ENCODE assay signal across 8 mouse cellular contexts in the genomic region with DNA sequence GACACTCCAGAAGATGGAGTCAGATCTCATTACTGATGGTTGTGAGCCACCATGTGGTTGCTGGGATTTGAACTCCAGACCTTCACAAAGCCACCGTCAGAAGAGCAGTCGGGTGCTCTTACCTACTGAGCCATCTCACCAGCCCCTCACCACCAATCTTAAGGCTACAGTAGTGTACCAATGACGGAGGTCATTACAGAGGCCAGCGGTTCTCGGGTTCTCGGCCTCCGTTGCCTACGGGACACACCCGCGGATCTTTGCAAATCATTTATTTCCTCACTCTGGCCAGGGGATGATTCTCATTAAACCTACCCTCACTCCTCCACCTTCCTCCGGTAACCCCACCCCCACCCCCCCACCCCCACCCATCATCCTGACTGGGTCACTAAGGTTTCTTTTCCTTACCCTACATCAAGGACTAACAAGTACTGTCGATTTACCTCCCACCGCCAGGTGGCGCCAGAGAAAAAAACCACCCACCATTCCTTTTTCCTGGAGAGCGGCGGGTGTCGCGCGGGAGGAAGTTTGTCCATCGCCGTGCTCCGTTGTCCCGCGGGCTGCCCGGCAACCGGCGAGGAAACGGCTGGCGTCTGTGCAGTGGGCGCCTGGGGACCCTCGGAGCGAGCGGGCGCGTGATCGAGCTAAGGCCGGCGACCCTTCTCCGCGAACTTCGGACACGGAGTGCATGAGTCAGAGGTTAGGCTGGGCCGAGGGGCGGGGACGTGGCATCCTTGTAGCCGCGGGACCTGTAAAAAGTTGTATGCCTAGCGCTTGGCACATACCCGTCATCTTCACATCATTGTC. TPM values are rescaled to one million over a fixed set of nuclear protein-coding genes. Genes with fewer than 3 reads are reported as not detected.
DNase-seq lines count a peak whose midpoint lies in the region; ATAC-seq and TF ChIP-seq lines count a peak whose summit lies in the region.

Tchp (plus strand) TSS at position 496 of the 804 bp plus-strand sequence.

- peak; percentile 98 for DNase-seq in brain, embryonic 14.5 days (ENCODE audit: low read depth)
- DNase-seq in kidney, postnatal 0 days (ENCODE audit: low spot score), result peak; percentile 95
- peak; percentile 95 for DNase-seq in liver, embryonic 11.5 days (ENCODE audit: low spot score)
- DNase-seq in naive thymus-derived CD4-positive, alpha-beta T cell, adult 2 months (ENCODE audit: low read depth), result peak; percentile 94

- peaks cover 34% of the 10 kb centered on the region for H3K4me1 ChIP-seq in erythroblast, embryonic 14.5 days (ENCODE audit: control insufficient read depth)
- peaks cover 10% of the 10 kb centered on the region for H3K4me1 ChIP-seq in heart, embryonic 12.5 days (replicated peaks)
- H3K4me1 ChIP-seq in kidney, postnatal 0 days (replicated peaks; ENCODE audit: insufficient read depth, low read length), result peaks cover 7% of the 10 kb centered on the region
- peaks cover 14% of the 10 kb centered on the region for H3K4me1 ChIP-seq in liver, embryonic 11.5 days (replicated peaks; ENCODE audit: control insufficient read depth, insufficient read depth, low read length)
- H3K4me1 ChIP-seq in stomach, embryonic 14.5 days (ENCODE audit: control insufficient read depth, insufficient read depth, low read length), result peaks cover 5% of the 10 kb centered on the region

- H3K4me3 ChIP-seq in C2C12 (ENCODE audit: insufficient read depth, poor library complexity, severe bottlenecking), result peak within 1 kb of the TSS; percentile 64
- H3K4me3 ChIP-seq in erythroblast, embryonic 14.5 days (replicated peaks), result peak within 1 kb of the TSS; percentile 78
- H3K4me3 ChIP-seq in heart, embryonic 12.5 days, result peak within 1 kb of the TSS; percentile 95
- peak within 1 kb of the TSS; percentile 81 for H3K4me3 ChIP-seq in kidney, postnatal 0 days (replicated peaks; ENCODE audit: low read depth, low read length)
- peak within 1 kb of the TSS; percentile 70 for H3K4me3 ChIP-seq in liver, embryonic 11.5 days (ENCODE audit: low read depth, low read length)
- H3K4me3 ChIP-seq in stomach, embryonic 14.5 days (ENCODE audit: low read depth, low read length), result peak within 1 kb of the TSS; percentile 83

- H3K9me3 ChIP-seq in erythroblast, embryonic 14.5 days (ENCODE audit: control insufficient read depth, low read length), result no peaks in the 10 kb centered on the region
- H3K9me3 ChIP-seq in heart, embryonic 12.5 days (replicated peaks), result no peaks in the 10 kb centered on the region
- H3K9me3 ChIP-seq in kidney, postnatal 0 days (replicated peaks; ENCODE audit: low read length), result no peaks in the 10 kb centered on the region
- H3K9me3 ChIP-seq in liver, embryonic 11.5 days (ENCODE audit: control insufficient read depth, low read length), result no peaks in the 10 kb centered on the region
- no peaks in the 10 kb centered on the region for H3K9me3 ChIP-seq in stomach, embryonic 14.5 days (ENCODE audit: control insufficient read depth, low read depth, low read length)

- H3ac ChIP-seq in C2C12 (ENCODE audit: control insufficient read depth, insufficient read length, low read depth), result peak within 1 kb of the TSS; percentile 93

- H3K36me3 ChIP-seq in C2C12 (ENCODE audit: control insufficient read depth, insufficient read depth), result peaks cover 18% of the 10 kb centered on the region
- peaks cover 29% of the 10 kb centered on the region for H3K36me3 ChIP-seq in erythroblast, embryonic 14.5 days (ENCODE audit: control insufficient read depth)
- peaks cover 32% of the 10 kb centered on the region for H3K36me3 ChIP-seq in heart, embryonic 12.5 days
- H3K36me3 ChIP-seq in kidney, postnatal 0 days (ENCODE audit: insufficient read depth, low read length), result peaks cover 14% of the 10 kb centered on the region; the same call in 1 of the 2 replicates
- peaks cover 4% of the 10 kb centered on the region; the same call in 1 of the 2 replicates for H3K36me3 ChIP-seq in liver, embryonic 11.5 days (ENCODE audit: control insufficient read depth, insufficient read depth, low read length)
- H3K36me3 ChIP-seq in stomach, embryonic 14.5 days (ENCODE audit: control insufficient read depth, insufficient read depth, low read length), result peaks cover 11% of the 10 kb centered on the region

- TF ChIP-seq CTCF in C2C12 (IDR thresholded peaks at IDR 0.05; ENCODE audit: control insufficient read depth, insufficient read depth, insufficient read length), result no peak
- TF ChIP-seq CTCF in brain, embryonic 14.5 days (IDR thresholded peaks at IDR 0.05; ENCODE audit: borderline replicate concordance, extremely low read depth, insufficient read depth, insufficient read length), result peak; percentile 89
- TF ChIP-seq CTCF in kidney, postnatal 0 days (IDR thresholded peaks at IDR 0.05; ENCODE audit: low read depth), result peak; percentile 89

- H3K4me2 ChIP-seq in heart, embryonic 12.5 days, result peak within 1 kb of the TSS; percentile 94
- peak within 1 kb of the TSS; percentile 85 for H3K4me2 ChIP-seq in kidney, postnatal 0 days (ENCODE audit: low read length)
- H3K4me2 ChIP-seq in liver, embryonic 11.5 days, result peak within 1 kb of the TSS; percentile 69
- H3K4me2 ChIP-seq in stomach, embryonic 14.5 days (replicated peaks; ENCODE audit: low read depth, low read length), result peak within 1 kb of the TSS; percentile 82

- peaks cover 6% of the 10 kb centered on the region for H3K27me3 ChIP-seq in C2C12 (ENCODE audit: control insufficient read depth, insufficient read depth, insufficient read length)
- no peaks in the 10 kb centered on the region for H3K27me3 ChIP-seq in erythroblast, embryonic 14.5 days (ENCODE audit: control insufficient read depth)
- H3K27me3 ChIP-seq in heart, embryonic 12.5 days (replicated peaks), result no peaks in the 10 kb centered on the region
- H3K27me3 ChIP-seq in kidney, postnatal 0 days (ENCODE audit: insufficient read depth, low read length), result no peaks in the 10 kb centered on the region
- H3K27me3 ChIP-seq in liver, embryonic 11.5 days (replicated peaks; ENCODE audit: control insufficient read depth, insufficient read depth, low read length), result no peaks in the 10 kb centered on the region
- no peaks in the 10 kb centered on the region for H3K27me3 ChIP-seq in stomach, embryonic 14.5 days (ENCODE audit: control insufficient read depth, insufficient read depth, low read length)

- 2% methylated on average over 48 of the region's 49 CpGs for WGBS in heart, embryonic 12.5 days
- 1% methylated on average over 49 of the region's 49 CpGs for WGBS in kidney, postnatal 0 days
- WGBS in liver, embryonic 11.5 days, result 5% methylated on average over 49 of the region's 49 CpGs
- 4% methylated on average over 49 of the region's 49 CpGs for WGBS in stomach, embryonic 14.5 days

- H3K79me2 ChIP-seq in C2C12 (ENCODE audit: control insufficient read depth, insufficient read depth), result peaks cover 10% of the 10 kb centered on the region

- no peak within 1 kb of the TSS for H3K27ac ChIP-seq in heart, embryonic 12.5 days (ENCODE audit: poor library complexity, severe bottlenecking)
- no peak within 1 kb of the TSS for H3K27ac ChIP-seq in kidney, postnatal 0 days
- 0 out of 2 replicates have a peak within 1 kb of the TSS, but pooled peaks have one; percentile 32 for H3K27ac ChIP-seq in liver, embryonic 11.5 days (ENCODE audit: low read depth, low read length)
- H3K27ac ChIP-seq in stomach, embryonic 14.5 days (ENCODE audit: low read length), result no peak within 1 kb of the TSS

- peak; percentile 82 for ATAC-seq in heart, embryonic 12.5 days (ENCODE audit: insufficient number of reproducible peaks, low FRiP score)
- peak; percentile 79 for ATAC-seq in kidney, postnatal 0 days (replicated peaks; ENCODE audit: low FRiP score, low read depth)
- ATAC-seq in liver, embryonic 11.5 days (replicated peaks; ENCODE audit: low FRiP score), result peak; percentile 79
- peak; percentile 78 for ATAC-seq in stomach, embryonic 14.5 days (ENCODE audit: insufficient number of reproducible peaks, insufficient read depth, low FRiP score, low read depth)

- peak within 1 kb of the TSS; percentile 90 for H3K9ac ChIP-seq in heart, embryonic 12.5 days
- H3K9ac ChIP-seq in kidney, postnatal 0 days (ENCODE audit: low read depth, low read length), result peak within 1 kb of the TSS; percentile 70
- peak within 1 kb of the TSS; percentile 65 for H3K9ac ChIP-seq in liver, embryonic 11.5 days (ENCODE audit: low read depth, low read length)
- peak within 1 kb of the TSS; percentile 55 for H3K9ac ChIP-seq in stomach, embryonic 14.5 days (replicated peaks; ENCODE audit: low read depth, low read length)

- TF ChIP-seq POLR2A in brain, embryonic 14.5 days (IDR thresholded peaks at IDR 0.05; ENCODE audit: borderline replicate concordance, extremely low read depth, insufficient read depth, insufficient read length, poor library complexity, severe bottlenecking), result 0 out of 2 replicates have a peak, but pooled peaks have one; percentile 41

- no peaks in the 10 kb centered on the region for H3K79me3 ChIP-seq in C2C12 (ENCODE audit: low read depth)

TF ChIP-seq in C2C12, 6 proteins besides CTCF, POLR2A, EP300 and RAD21:
- no peak for TF ChIP-seq MAX (IDR thresholded peaks at IDR 0.05)
- no peak for TF ChIP-seq MYOD1 (IDR thresholded peaks at IDR 0.05; ENCODE audit: control insufficient read depth, insufficient read length, low read depth)
- no peak for TF ChIP-seq CEBPB (IDR thresholded peaks at IDR 0.05; ENCODE audit: low read depth)
- no peak for TF ChIP-seq USF1 (IDR thresholded peaks at IDR 0.05; ENCODE audit: low read depth)
- no peak for TF ChIP-seq MYOG (IDR thresholded peaks at IDR 0.05; ENCODE audit: control insufficient read depth, extremely low read depth, insufficient read length)
- no peak for TF ChIP-seq FOSL1 (IDR thresholded peaks at IDR 0.05; ENCODE audit: insufficient read depth, low read length, poor library complexity, severe bottlenecking)

RNA-seq across cellular contexts. Expression of gene Tchp, which starts in this region (rescaled TPM):
- polyA plus RNA-seq in C2C12 (2012; fragmentation: generic; extraction: Trizol), result 5.8 TPM
- polyA plus RNA-seq in brain, embryonic 14.5 days (2012; rRNA removed), result 31.1 and 32.2 TPM in 2 replicates
- 1.1 and 1.2 TPM in 2 replicates for polyA plus RNA-seq in erythroblast, embryonic 14.5 days (2012)
- polyA plus RNA-seq in heart, embryonic 12.5 days (2016; fragmentation: Nextera tagmentation; extraction: Ambion mirVana), result 9.1 and 9.4 TPM in 2 replicates
- polyA plus RNA-seq in kidney, postnatal 0 days (2015; fragmentation: Nextera tagmentation; extraction: Ambion mirVana), result 10.2 and 12.2 TPM in 2 replicates
- polyA plus RNA-seq in liver, embryonic 11.5 days (2014; fragmentation: Nextera tagmentation; extraction: Ambion mirVana), result 7.9 and 11.4 TPM in 2 replicates
- 11.9 and 14.1 TPM in 2 replicates for polyA plus RNA-seq in stomach, embryonic 14.5 days (2014; fragmentation: Nextera tagmentation; extraction: Ambion mirVana)
